Mouse (Mus musculus): Measurements from ENCODE around the gene Nme7. TPM values are rescaled to one million over a fixed set of nuclear protein-coding genes. Genes with fewer than 3 reads are reported as not detected.

Nme7 gene
- polyA plus RNA-seq, 1 experiment from 2014 or later: 51.6 TPM

- peak overlapping the region; percentile 81 for H3K4me3 ChIP-seq (ENCODE audit: low read depth, low read length)
- H3K27ac ChIP-seq (replicated peaks; ENCODE audit: low read depth, low read length): no peak overlapping the region
- H3K9me3 ChIP-seq (replicated peaks; ENCODE audit: control insufficient read depth, low read length): no peaks in the 10 kb centered on the region
- no peak for ATAC-seq (replicated peaks; ENCODE audit: insufficient number of reproducible peaks, low FRiP score, low TSS enrichment, low read depth)
- H3K4me2 ChIP-seq (ENCODE audit: low read depth, low read length): peak overlapping the region; percentile 57
- no peaks in the 10 kb centered on the region for H3K36me3 ChIP-seq (replicated peaks; ENCODE audit: control insufficient read depth, insufficient read depth, low read depth, low read length)
- DNase-seq (ENCODE audit: low spot score): peak; percentile 12
- peak overlapping the region; percentile 62 for H3K9ac ChIP-seq (replicated peaks; ENCODE audit: low read length)
- H3K27me3 ChIP-seq (ENCODE audit: control insufficient read depth, insufficient read depth, low read length): no peaks in the 10 kb centered on the region
- no peaks in the 10 kb centered on the region for H3K4me1 ChIP-seq (ENCODE audit: control insufficient read depth, insufficient read depth, low read length)
- WGBS: 11% methylated on average over 10 of the region's 10 CpGs
Observed at GRCm38 (mm10) chr1:164307922-164308321, 4.0 kb downstream of the Nme7 start.

- H3K27me3 ChIP-seq (ENCODE audit: control insufficient read depth, insufficient read depth, low read length): no peaks in the 10 kb centered on the region
- H3K4me2 ChIP-seq (ENCODE audit: low read depth, low read length): no peak overlapping the region
- H3K4me3 ChIP-seq (ENCODE audit: low read depth, low read length): no peak overlapping the region
- 88% methylated on average over 5 of the region's 5 CpGs for WGBS
- H3K36me3 ChIP-seq (replicated peaks; ENCODE audit: control insufficient read depth, insufficient read depth, low read depth, low read length): no peaks in the 10 kb centered on the region
- H3K9me3 ChIP-seq (replicated peaks; ENCODE audit: control insufficient read depth, low read length): no peaks in the 10 kb centered on the region
- DNase-seq (ENCODE audit: low spot score) (no peak), ATAC-seq (replicated peaks; ENCODE audit: insufficient number of reproducible peaks, low FRiP score, low TSS enrichment, low read depth) (no peak)
- H3K9ac ChIP-seq (replicated peaks; ENCODE audit: low read length): no peak overlapping the region
- no peaks in the 10 kb centered on the region for H3K4me1 ChIP-seq (ENCODE audit: control insufficient read depth, insufficient read depth, low read length)
- no peak overlapping the region for H3K27ac ChIP-seq (replicated peaks; ENCODE audit: low read depth, low read length)
Observed at GRCm38 (mm10) chr1:164314085-164314484, 10.2 kb downstream of the Nme7 start.

GRCm38 (mm10) chr1:164315266-164315665 is 11.3 kb downstream of the Nme7 start:
- DNase-seq (ENCODE audit: low spot score) (peak; percentile 45), ATAC-seq (replicated peaks; ENCODE audit: insufficient number of reproducible peaks, low FRiP score, low TSS enrichment, low read depth) (no peak)
- Histone ChIP-seq H3K27ac (replicated peaks; ENCODE audit: low read depth, low read length) (no peak overlapping the region), H3K9me3 (replicated peaks; ENCODE audit: control insufficient read depth, low read length) (no peaks in the 10 kb centered on the region), H3K27me3 (ENCODE audit: control insufficient read depth, insufficient read depth, low read length) (no peaks in the 10 kb centered on the region), H3K4me1 (ENCODE audit: control insufficient read depth, insufficient read depth, low read length) (no peaks in the 10 kb centered on the region), H3K36me3 (replicated peaks; ENCODE audit: control insufficient read depth, insufficient read depth, low read depth, low read length) (no peaks in the 10 kb centered on the region), H3K4me2 (ENCODE audit: low read depth, low read length) (no peak overlapping the region), H3K4me3 (ENCODE audit: low read depth, low read length) (no peak overlapping the region), H3K9ac (replicated peaks; ENCODE audit: low read length) (no peak overlapping the region)
- WGBS: 72% methylated on average over 8 of the region's 8 CpGs

GRCm38 (mm10) chr1:164316697-164317096 is 12.8 kb downstream of the Nme7 start:
- Histone ChIP-seq H3K4me2 (ENCODE audit: low read depth, low read length) (no peak overlapping the region), H3K27me3 (ENCODE audit: control insufficient read depth, insufficient read depth, low read length) (no peaks in the 10 kb centered on the region), H3K4me3 (ENCODE audit: low read depth, low read length) (no peak overlapping the region), H3K36me3 (replicated peaks; ENCODE audit: control insufficient read depth, insufficient read depth, low read depth, low read length) (no peaks in the 10 kb centered on the region), H3K27ac (replicated peaks; ENCODE audit: low read depth, low read length) (no peak overlapping the region), H3K4me1 (ENCODE audit: control insufficient read depth, insufficient read depth, low read length) (no peaks in the 10 kb centered on the region), H3K9me3 (replicated peaks; ENCODE audit: control insufficient read depth, low read length) (no peaks in the 10 kb centered on the region), H3K9ac (replicated peaks; ENCODE audit: low read length) (no peak overlapping the region)
- ATAC-seq (replicated peaks; ENCODE audit: insufficient number of reproducible peaks, low FRiP score, low TSS enrichment, low read depth): no peak
- DNase-seq (ENCODE audit: low spot score): peak; percentile 81
- WGBS: 33% methylated on average over 3 of the region's 3 CpGs

GRCm38 (mm10) chr1:164317261-164317660 is 13.3 kb downstream of the Nme7 start:
- Histone ChIP-seq H3K27ac (replicated peaks; ENCODE audit: low read depth, low read length) (no peak overlapping the region), H3K4me3 (ENCODE audit: low read depth, low read length) (no peak overlapping the region), H3K9me3 (replicated peaks; ENCODE audit: control insufficient read depth, low read length) (no peaks in the 10 kb centered on the region), H3K9ac (replicated peaks; ENCODE audit: low read length) (no peak overlapping the region), H3K36me3 (replicated peaks; ENCODE audit: control insufficient read depth, insufficient read depth, low read depth, low read length) (no peaks in the 10 kb centered on the region), H3K4me2 (ENCODE audit: low read depth, low read length) (no peak overlapping the region), H3K4me1 (ENCODE audit: control insufficient read depth, insufficient read depth, low read length) (no peaks in the 10 kb centered on the region), H3K27me3 (ENCODE audit: control insufficient read depth, insufficient read depth, low read length) (no peaks in the 10 kb centered on the region)
- no peak for ATAC-seq (replicated peaks; ENCODE audit: insufficient number of reproducible peaks, low FRiP score, low TSS enrichment, low read depth)
- WGBS: 88% methylated on average over 9 of the region's 9 CpGs
- no peak for DNase-seq (ENCODE audit: low spot score)

GRCm38 (mm10) chr1:164318474-164318873 is 14.6 kb downstream of the Nme7 start:
- H3K36me3 ChIP-seq (replicated peaks; ENCODE audit: control insufficient read depth, insufficient read depth, low read depth, low read length): no peaks in the 10 kb centered on the region
- H3K4me2 ChIP-seq (ENCODE audit: low read depth, low read length): no peak overlapping the region
- no peak for DNase-seq (ENCODE audit: low spot score)
- H3K9me3 ChIP-seq (replicated peaks; ENCODE audit: control insufficient read depth, low read length): no peaks in the 10 kb centered on the region
- H3K4me3 ChIP-seq (ENCODE audit: low read depth, low read length): no peak overlapping the region
- H3K27me3 ChIP-seq (ENCODE audit: control insufficient read depth, insufficient read depth, low read length): no peaks in the 10 kb centered on the region
- no peak overlapping the region for H3K27ac ChIP-seq (replicated peaks; ENCODE audit: low read depth, low read length)
- no peaks in the 10 kb centered on the region for H3K4me1 ChIP-seq (ENCODE audit: control insufficient read depth, insufficient read depth, low read length)
- no peak for ATAC-seq (replicated peaks; ENCODE audit: insufficient number of reproducible peaks, low FRiP score, low TSS enrichment, low read depth)
- 89% methylated on average over 5 of the region's 5 CpGs for WGBS
- H3K9ac ChIP-seq (replicated peaks; ENCODE audit: low read length): no peak overlapping the region

GRCm38 (mm10) chr1:164319542-164320140 is 15.7 kb downstream of the Nme7 start:
- no peak for ATAC-seq (replicated peaks; ENCODE audit: insufficient number of reproducible peaks, low FRiP score, low TSS enrichment, low read depth)
- 83% methylated on average over 14 of the region's 14 CpGs for WGBS
- Histone ChIP-seq H3K27me3 (ENCODE audit: control insufficient read depth, insufficient read depth, low read length) (no peaks in the 10 kb centered on the region), H3K9me3 (replicated peaks; ENCODE audit: control insufficient read depth, low read length) (no peaks in the 10 kb centered on the region), H3K36me3 (replicated peaks; ENCODE audit: control insufficient read depth, insufficient read depth, low read depth, low read length) (no peaks in the 10 kb centered on the region), H3K9ac (replicated peaks; ENCODE audit: low read length) (no peak overlapping the region), H3K27ac (replicated peaks; ENCODE audit: low read depth, low read length) (no peak overlapping the region), H3K4me1 (ENCODE audit: control insufficient read depth, insufficient read depth, low read length) (no peaks in the 10 kb centered on the region), H3K4me2 (ENCODE audit: low read depth, low read length) (no peak overlapping the region), H3K4me3 (ENCODE audit: low read depth, low read length) (no peak overlapping the region)
- no peak for DNase-seq (ENCODE audit: low spot score)

- no peaks in the 10 kb centered on the region for H3K9me3 ChIP-seq (replicated peaks; ENCODE audit: control insufficient read depth, low read length)
- no peak overlapping the region for H3K4me2 ChIP-seq (ENCODE audit: low read depth, low read length)
- H3K9ac ChIP-seq (replicated peaks; ENCODE audit: low read length): no peak overlapping the region
- no peak for ATAC-seq (replicated peaks; ENCODE audit: insufficient number of reproducible peaks, low FRiP score, low TSS enrichment, low read depth)
- no peaks in the 10 kb centered on the region for H3K36me3 ChIP-seq (replicated peaks; ENCODE audit: control insufficient read depth, insufficient read depth, low read depth, low read length)
- H3K27ac ChIP-seq (replicated peaks; ENCODE audit: low read depth, low read length): no peak overlapping the region
- H3K27me3 ChIP-seq (ENCODE audit: control insufficient read depth, insufficient read depth, low read length): no peaks in the 10 kb centered on the region
- no peak for DNase-seq (ENCODE audit: low spot score)
- H3K4me1 ChIP-seq (ENCODE audit: control insufficient read depth, insufficient read depth, low read length): no peaks in the 10 kb centered on the region
- no peak overlapping the region for H3K4me3 ChIP-seq (ENCODE audit: low read depth, low read length)
- 79% methylated on average over 5 of the region's 5 CpGs for WGBS
Observed at GRCm38 (mm10) chr1:164320731-164321130, 16.8 kb downstream of the Nme7 start.

All from embryonic facial prominence, embryonic 11.5 days (tissue).